Mouse (Mus musculus): Measurements from ENCODE around the gene Coq8b. TPM values are rescaled to one million over a fixed set of nuclear protein-coding genes. Genes with fewer than 3 reads are reported as not detected.

The Coq8b gene
- total RNA-seq, 1 experiment: 12.8 TPM

DNA sequence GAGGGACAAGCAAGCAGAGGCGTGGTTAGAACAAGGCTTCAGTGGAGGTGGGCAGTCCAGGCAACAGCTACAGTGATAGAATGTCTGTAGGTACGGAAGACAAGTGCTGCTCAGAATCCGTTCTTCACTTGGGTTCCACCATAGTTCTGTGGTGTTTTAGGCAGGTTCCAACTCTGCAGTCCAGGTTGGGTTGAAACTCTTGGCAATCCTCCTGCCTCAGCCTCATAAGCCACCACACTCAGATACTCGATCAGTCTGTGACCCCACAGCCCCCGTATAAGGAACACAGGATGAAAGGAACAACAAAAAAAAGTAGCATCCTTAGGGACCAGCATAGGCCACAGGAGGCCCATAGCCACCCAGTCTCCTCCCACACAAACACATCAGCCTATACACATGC is 40.4 kb upstream of the Coq8b start:
- H3K4me3 ChIP-seq (ENCODE audit: insufficient read depth in 1 of 2, low read depth in 1 of 2, low read length in 2 of 2, poor library complexity in 1 of 2, severe bottlenecking in 1 of 2): no peak overlapping the region
- no peaks in the 10 kb centered on the region for H3K9me3 ChIP-seq (ENCODE audit: control insufficient read depth, insufficient read depth, low read depth, low read length)
- DNase-seq (ENCODE audit: low read depth, low spot score): no peak
- in situ Hi-C loops (cut with MboI; ENCODE audit: low sequenced_read_pairs in 2 of 2, unreplicated experiment in 2 of 2): no loop called here
- peaks cover 4 to 18% of the 10 kb centered on the region in 2 experiments for H3K4me1 ChIP-seq (ENCODE audit: control insufficient read depth in 2 of 2, insufficient read depth in 2 of 2, low read length in 2 of 2, poor library complexity in 1 of 2)
- H3K27ac ChIP-seq (ENCODE audit: insufficient read depth, low read depth, low read length, poor library complexity, severe bottlenecking): no peak overlapping the region
- H3K36me3 ChIP-seq (ENCODE audit: control insufficient read depth, insufficient read depth, low read length, poor library complexity, severe bottlenecking): peaks cover 63% of the 10 kb centered on the region
- TF ChIP-seq HCFC1 (IDR thresholded peaks at IDR 0.05; ENCODE audit: borderline replicate concordance, insufficient read depth, low read length) (no peak), MAFK (IDR thresholded peaks at IDR 0.05; ENCODE audit: insufficient read depth, low read depth, low read length) (no peak), ZNF384 (IDR thresholded peaks at IDR 0.05; ENCODE audit: low read depth, low read length) (no peak), CHD2 (IDR thresholded peaks at IDR 0.05; ENCODE audit: low read depth, low read length) (no peak), ZC3H11A (IDR thresholded peaks at IDR 0.05; ENCODE audit: borderline replicate concordance, low read depth, low read length) (no peak)
- H3K9ac ChIP-seq (ENCODE audit: insufficient read depth, low read depth, low read length, poor library complexity, severe bottlenecking): 0 out of 2 replicates have a peak overlapping the region, but pooled peaks have one; percentile 14

DNA sequence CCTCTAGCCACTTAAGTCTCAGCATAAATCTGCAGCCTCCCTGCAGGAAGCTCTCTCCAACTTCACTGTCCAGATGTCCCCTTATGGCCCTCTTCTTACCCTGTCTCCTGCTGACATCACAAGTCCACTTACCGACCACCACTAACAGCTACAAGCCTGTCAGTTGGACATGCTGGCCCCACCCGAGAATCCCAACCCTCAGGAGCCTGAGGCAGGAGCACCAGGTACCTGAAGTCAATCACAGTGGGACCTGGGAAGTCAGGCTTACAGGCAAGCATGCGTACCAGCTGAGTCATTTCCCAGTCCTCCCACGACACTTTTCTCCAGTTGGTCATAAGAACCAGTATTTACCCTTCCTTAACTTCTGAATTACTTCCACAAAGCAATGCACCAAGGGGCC is 39.1 kb upstream of the Coq8b start:
- peaks cover 4 to 17% of the 10 kb centered on the region in 2 experiments for H3K4me1 ChIP-seq (ENCODE audit: control insufficient read depth in 2 of 2, insufficient read depth in 2 of 2, low read length in 2 of 2, poor library complexity in 1 of 2)
- in situ Hi-C loops (cut with MboI; ENCODE audit: low sequenced_read_pairs in 2 of 2, unreplicated experiment in 2 of 2): no loop called here
- no peaks in the 10 kb centered on the region for H3K9me3 ChIP-seq (ENCODE audit: control insufficient read depth, insufficient read depth, low read depth, low read length)
- no peak for DNase-seq (ENCODE audit: low read depth, low spot score)
- H3K9ac ChIP-seq (ENCODE audit: insufficient read depth, low read depth, low read length, poor library complexity, severe bottlenecking): peak overlapping the region; percentile 56; the same call in 1 of the 2 replicates
- no peak overlapping the region for H3K4me3 ChIP-seq (ENCODE audit: insufficient read depth in 1 of 2, low read depth in 1 of 2, low read length in 2 of 2, poor library complexity in 1 of 2, severe bottlenecking in 1 of 2)
- H3K27ac ChIP-seq (ENCODE audit: insufficient read depth, low read depth, low read length, poor library complexity, severe bottlenecking): no peak overlapping the region
- TF ChIP-seq MAFK (IDR thresholded peaks at IDR 0.05; ENCODE audit: insufficient read depth, low read depth, low read length): no peak
- no peak for TF ChIP-seq CHD2 (IDR thresholded peaks at IDR 0.05; ENCODE audit: low read depth, low read length)
- no peak for TF ChIP-seq HCFC1 (IDR thresholded peaks at IDR 0.05; ENCODE audit: borderline replicate concordance, insufficient read depth, low read length)
- TF ChIP-seq ZC3H11A (IDR thresholded peaks at IDR 0.05; ENCODE audit: borderline replicate concordance, low read depth, low read length): no peak
- TF ChIP-seq ZNF384 (IDR thresholded peaks at IDR 0.05; ENCODE audit: low read depth, low read length): no peak
- peaks cover 56% of the 10 kb centered on the region for H3K36me3 ChIP-seq (ENCODE audit: control insufficient read depth, insufficient read depth, low read length, poor library complexity, severe bottlenecking)

DNA sequence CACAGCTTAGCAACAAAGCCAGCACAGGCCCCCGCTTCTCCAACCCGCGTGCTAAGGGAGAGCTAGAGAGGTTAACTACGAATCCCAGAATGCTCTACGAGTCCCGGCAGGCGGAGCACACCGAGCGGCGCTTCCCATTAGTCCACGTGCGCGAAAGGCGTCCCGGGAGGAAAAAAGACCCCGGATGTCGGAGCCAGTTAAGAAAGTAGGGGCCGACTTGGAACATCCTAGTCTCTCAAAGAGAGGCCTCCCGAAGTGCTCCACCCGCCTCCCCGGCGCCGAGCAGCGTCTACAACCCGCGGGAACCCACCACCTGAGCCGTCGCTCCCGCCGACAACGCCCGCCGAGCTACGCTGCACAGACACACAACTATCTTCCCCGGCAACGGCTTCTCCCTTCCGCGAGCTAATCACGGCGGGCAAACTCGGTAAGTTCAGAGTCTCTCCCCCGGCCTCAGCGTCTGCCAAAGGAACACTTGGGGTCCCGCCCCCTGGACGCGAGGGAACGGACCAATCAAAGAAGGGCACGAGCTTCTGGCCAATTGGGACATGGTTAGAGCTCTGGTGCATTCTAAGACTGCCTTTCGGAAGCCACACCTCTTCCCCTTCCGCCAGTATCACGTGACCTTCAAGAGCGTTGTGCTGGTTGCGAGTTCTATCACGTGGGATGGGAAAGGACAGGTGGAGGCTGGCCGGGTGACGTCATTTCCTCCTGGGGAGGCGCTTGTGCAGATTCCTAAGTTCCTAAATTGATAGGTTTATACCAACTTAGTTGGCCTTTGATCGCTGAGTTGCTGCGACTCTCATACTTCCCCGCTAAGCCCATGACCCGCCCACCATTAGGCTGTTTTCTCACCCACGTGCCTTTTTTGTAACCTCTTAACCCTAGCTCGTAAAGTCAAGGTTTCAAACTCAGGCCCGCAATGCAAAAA is 36.9 kb upstream of the Coq8b start, which contains the start of the genes BC024978 and Snrpa:
BC024978 (plus strand) TSS at position 101 of the 931 bp plus-strand sequence.
Snrpa (minus strand) TSS at position 591 of the 931 bp plus-strand sequence.
- in situ Hi-C loops (cut with MboI; ENCODE audit: low sequenced_read_pairs in 2 of 2, unreplicated experiment in 2 of 2): no loop called here
- Histone ChIP-seq H3K9me3 (ENCODE audit: control insufficient read depth, insufficient read depth, low read depth, low read length) (no peaks in the 10 kb centered on the region), H3K27ac (ENCODE audit: insufficient read depth, low read depth, low read length, poor library complexity, severe bottlenecking) (peak within 1 kb of the TSS; percentile 99), H3K9ac (ENCODE audit: insufficient read depth, low read depth, low read length, poor library complexity, severe bottlenecking) (peak within 1 kb of the TSS; percentile 97), H3K36me3 (ENCODE audit: control insufficient read depth, insufficient read depth, low read length, poor library complexity, severe bottlenecking) (peaks cover 40% of the 10 kb centered on the region), H3K4me1 (ENCODE audit: control insufficient read depth in 2 of 2, insufficient read depth in 2 of 2, low read length in 2 of 2, poor library complexity in 1 of 2) (peaks cover 4 to 12% of the 10 kb centered on the region in 2 experiments), H3K4me3 (ENCODE audit: insufficient read depth in 1 of 2, low read depth in 1 of 2, low read length in 2 of 2, poor library complexity in 1 of 2, severe bottlenecking in 1 of 2) (peak within 1 kb of the TSS; percentile 94 to 100)
- TF ChIP-seq HCFC1 (IDR thresholded peaks at IDR 0.05; ENCODE audit: borderline replicate concordance, insufficient read depth, low read length): peak; percentile 89
- TF ChIP-seq CHD2 (IDR thresholded peaks at IDR 0.05; ENCODE audit: low read depth, low read length): no peak
- peak; percentile 99 for DNase-seq (ENCODE audit: low read depth, low spot score)

DNA sequence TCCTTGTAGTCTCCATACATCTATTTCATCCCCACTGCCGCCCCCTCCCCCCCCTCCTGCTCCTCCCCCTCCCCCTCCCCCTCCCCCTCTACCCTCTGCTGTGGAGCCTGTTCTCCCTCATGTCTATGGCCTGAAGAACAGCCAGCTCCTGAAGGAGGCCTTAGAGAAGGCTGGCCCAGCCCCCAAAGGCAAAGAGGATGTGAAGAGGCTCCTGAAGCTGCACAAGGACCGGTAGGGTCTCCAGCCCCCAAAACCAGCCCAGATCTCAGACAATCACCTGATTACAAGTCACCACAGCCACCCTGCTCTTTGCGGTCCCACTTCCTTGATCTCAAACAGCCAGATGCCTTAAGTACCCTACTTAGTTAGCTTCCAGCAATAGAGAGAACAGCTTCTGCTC is 35.7 kb upstream of the Coq8b start:
- in situ Hi-C loops (cut with MboI; ENCODE audit: low sequenced_read_pairs in 2 of 2, unreplicated experiment in 2 of 2): no loop called here
- DNase-seq (ENCODE audit: low read depth, low spot score): no peak
- Histone ChIP-seq H3K4me1 (ENCODE audit: control insufficient read depth in 2 of 2, insufficient read depth in 2 of 2, low read length in 2 of 2, poor library complexity in 1 of 2) (peaks cover 3 to 12% of the 10 kb centered on the region in 2 experiments; a peak in 3 of 4 replicates), H3K36me3 (ENCODE audit: control insufficient read depth, insufficient read depth, low read length, poor library complexity, severe bottlenecking) (peaks cover 36% of the 10 kb centered on the region), H3K27ac (ENCODE audit: insufficient read depth, low read depth, low read length, poor library complexity, severe bottlenecking) (peak overlapping the region; percentile 83), H3K4me3 (ENCODE audit: insufficient read depth in 1 of 2, low read depth in 1 of 2, low read length in 2 of 2, poor library complexity in 1 of 2, severe bottlenecking in 1 of 2) (peak overlapping the region; percentile 60), H3K9ac (ENCODE audit: insufficient read depth, low read depth, low read length, poor library complexity, severe bottlenecking) (peak overlapping the region; percentile 88), H3K9me3 (ENCODE audit: control insufficient read depth, insufficient read depth, low read depth, low read length) (no peaks in the 10 kb centered on the region)
- TF ChIP-seq MAFK (IDR thresholded peaks at IDR 0.05; ENCODE audit: insufficient read depth, low read depth, low read length) (no peak), HCFC1 (IDR thresholded peaks at IDR 0.05; ENCODE audit: borderline replicate concordance, insufficient read depth, low read length) (no peak), ZNF384 (IDR thresholded peaks at IDR 0.05; ENCODE audit: low read depth, low read length) (no peak), ZC3H11A (IDR thresholded peaks at IDR 0.05; ENCODE audit: borderline replicate concordance, low read depth, low read length) (no peak), CHD2 (IDR thresholded peaks at IDR 0.05; ENCODE audit: low read depth, low read length) (no peak)

All from ES-E14 (cell line).